Mouse (Mus musculus) erythroblast, embryonic 14.5 days (primary cell): ENCODE measurements around the gene Cacfd1.

Source experiments
- GATA1 ChIP-seq: IDR thresholded peaks from 2 replicates; pipeline ENCODE4 v1.6.1; 2012; ENCODE audit warnings: low read length, inconsistent platforms, mixed read lengths
- TAL1 ChIP-seq: IDR thresholded peaks from 3 replicates; pipeline ENCODE4 v1.6.1; 2012; ENCODE audit warnings: low read length, inconsistent platforms, mixed read lengths

DNA sequence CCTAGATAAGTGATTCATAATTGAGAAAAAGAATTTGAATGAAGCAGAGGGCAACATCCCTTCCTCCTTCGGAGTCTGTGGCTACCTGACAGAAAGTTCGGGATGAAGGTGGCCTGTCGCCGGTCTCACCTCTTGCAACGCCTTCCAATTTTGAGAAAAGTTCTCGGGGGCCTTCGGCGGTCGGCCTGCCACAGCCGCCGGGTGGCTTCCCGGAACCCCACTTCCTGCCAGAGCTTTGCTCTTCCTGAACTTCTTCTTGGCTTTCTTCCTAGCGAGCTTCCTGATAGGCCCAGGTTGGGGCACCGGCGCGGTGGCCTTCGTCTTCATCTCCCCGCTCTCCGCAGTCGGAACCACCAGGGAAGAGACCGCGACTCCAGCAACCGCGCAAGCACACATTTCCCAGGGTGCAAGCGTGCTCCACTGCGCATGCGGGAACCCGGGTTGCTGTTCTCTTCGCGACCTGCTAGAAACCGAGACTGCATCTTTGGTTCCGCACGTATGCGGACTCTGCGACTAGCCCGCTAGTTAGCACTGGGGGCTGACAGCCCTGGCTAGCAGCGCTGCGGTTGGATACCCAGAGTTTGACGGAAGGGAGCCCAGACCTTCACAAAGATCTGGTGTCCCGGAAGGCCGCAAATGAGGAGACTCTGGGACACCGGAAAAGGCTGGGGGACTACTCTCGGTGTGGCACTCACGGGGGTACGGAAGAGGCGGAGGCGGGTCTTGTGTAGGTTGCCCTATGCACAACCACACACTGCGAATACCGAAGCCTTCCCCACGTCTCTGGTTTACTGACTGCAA lies 45.6 kb upstream of the Cacfd1 start, which contains the start of gene Rexo4:
- TF ChIP-seq GATA1, result no peak
- TF ChIP-seq TAL1, result no peak
